Mouse (Mus musculus) E14TG2a.4 (cell line): ENCODE results near the gene Maml3.

Experiments
- H3K27me3 ChIP-seq: 2 replicates; pipeline ENCODE4 v1.6.1; 2014; ENCODE audit warnings: low read length, control low read depth; ENCODE audit not compliant: insufficient read depth
- H3K36me3 ChIP-seq: 2 replicates; pipeline ENCODE4 v1.6.1; 2014; ENCODE audit warnings: low read length, control low read depth; ENCODE audit not compliant: insufficient read depth
- H3K4me1 ChIP-seq: replicated peaks from 2 replicates; pipeline ENCODE4 v1.6.1; 2014; ENCODE audit warnings: low read depth, low read length, control low read depth
- H3K4me3 ChIP-seq: replicated peaks from 2 replicates; pipeline ENCODE4 v1.5.1; 2014; ENCODE audit warnings: mild to moderate bottlenecking, low read length
- H3K9me3 ChIP-seq: 2 replicates; pipeline ENCODE4 v1.6.1; 2014; ENCODE audit warnings: low read length, control low read depth
- CTCF ChIP-seq: conservative IDR thresholded peaks from 2 replicates; pipeline ENCODE4 v1.5.1; 2014; ENCODE audit warnings: low read length
- NANOG ChIP-seq: IDR thresholded peaks from 2 replicates; pipeline ENCODE4 v1.6.1; 2014; ENCODE audit warnings: borderline replicate concordance, low read length, mixed read lengths
- POU5F1 ChIP-seq: IDR thresholded peaks from 2 replicates; pipeline ENCODE4 v1.6.1; 2014; ENCODE audit warnings: low read length, borderline replicate concordance

Maml3 gene

GRCm38 (mm10) chr3:51866446-51866845 is 238.4 kb downstream of the Maml3 start:
- Histone ChIP-seq H3K4me1 (no peaks in the 10 kb centered on the region), H3K36me3 (no peaks in the 10 kb centered on the region), H3K4me3 (no peak overlapping the region), H3K9me3 (no peaks in the 10 kb centered on the region), H3K27me3 (0 out of 2 replicates have a peak, but pooled peaks cover 5% of the 10 kb centered on the region)
- TF ChIP-seq POU5F1 (no peak), NANOG (no peak), CTCF (no peak)

- Histone ChIP-seq H3K27me3 (peaks cover 9% of the 10 kb centered on the region), H3K4me1 (peaks cover 13% of the 10 kb centered on the region), H3K36me3 (no peaks in the 10 kb centered on the region), H3K4me3 (no peak overlapping the region), H3K9me3 (no peaks in the 10 kb centered on the region)
- TF ChIP-seq NANOG (no peak), CTCF (no peak), POU5F1 (no peak)
These were observed 243.2 kb downstream of the Maml3 start for GRCm38 (mm10) chr3:51861631-51862030.

- H3K36me3 ChIP-seq: no peaks in the 10 kb centered on the region
- H3K4me1 ChIP-seq: peaks cover 13% of the 10 kb centered on the region
- TF ChIP-seq POU5F1 (no peak), CTCF (no peak), NANOG (no peak)
- H3K27me3 ChIP-seq: peaks cover 20% of the 10 kb centered on the region
- H3K9me3 ChIP-seq: no peaks in the 10 kb centered on the region
- no peak overlapping the region for H3K4me3 ChIP-seq
These were observed 244.4 kb downstream of the Maml3 start for GRCm38 (mm10) chr3:51860458-51860857.

GRCm38 (mm10) chr3:51859208-51859607 is 245.7 kb downstream of the Maml3 start:
- TF ChIP-seq NANOG: no peak
- TF ChIP-seq POU5F1: no peak
- Histone ChIP-seq H3K4me3 (no peak overlapping the region), H3K36me3 (no peaks in the 10 kb centered on the region), H3K9me3 (no peaks in the 10 kb centered on the region), H3K27me3 (peaks cover 24% of the 10 kb centered on the region), H3K4me1 (peaks cover 13% of the 10 kb centered on the region)

GRCm38 (mm10) chr3:51854152-51854551 is 250.7 kb downstream of the Maml3 start:
- H3K4me3 ChIP-seq: no peak overlapping the region
- no peaks in the 10 kb centered on the region for H3K36me3 ChIP-seq
- no peaks in the 10 kb centered on the region for H3K9me3 ChIP-seq
- TF ChIP-seq NANOG (no peak), CTCF (no peak), POU5F1 (no peak)
- 0 out of 2 replicates have a peak, but pooled peaks cover 3% of the 10 kb centered on the region for H3K4me1 ChIP-seq
- peaks cover 19% of the 10 kb centered on the region for H3K27me3 ChIP-seq

GRCm38 (mm10) chr3:51853610-51854009 is 251.3 kb downstream of the Maml3 start:
- H3K27me3 ChIP-seq: peaks cover 19% of the 10 kb centered on the region
- 0 out of 2 replicates have a peak, but pooled peaks cover 3% of the 10 kb centered on the region for H3K4me1 ChIP-seq
- no peak overlapping the region for H3K4me3 ChIP-seq
- TF ChIP-seq NANOG (no peak), POU5F1 (no peak), CTCF (no peak)
- no peaks in the 10 kb centered on the region for H3K9me3 ChIP-seq
- H3K36me3 ChIP-seq: no peaks in the 10 kb centered on the region

GRCm38 (mm10) chr3:51852692-51853091 is 252.2 kb downstream of the Maml3 start:
- H3K27me3 ChIP-seq: peaks cover 19% of the 10 kb centered on the region
- TF ChIP-seq POU5F1: no peak
- no peak for TF ChIP-seq NANOG
- peak; percentile 44 for TF ChIP-seq CTCF
- H3K36me3 ChIP-seq: no peaks in the 10 kb centered on the region
- no peak overlapping the region for H3K4me3 ChIP-seq
- H3K9me3 ChIP-seq: no peaks in the 10 kb centered on the region
- 0 out of 2 replicates have a peak, but pooled peaks cover 3% of the 10 kb centered on the region for H3K4me1 ChIP-seq

- 0 out of 2 replicates have a peak, but pooled peaks cover 3% of the 10 kb centered on the region for H3K4me1 ChIP-seq
- no peaks in the 10 kb centered on the region for H3K36me3 ChIP-seq
- TF ChIP-seq POU5F1: no peak
- TF ChIP-seq CTCF: no peak
- no peak for TF ChIP-seq NANOG
- no peak overlapping the region for H3K4me3 ChIP-seq
- H3K9me3 ChIP-seq: no peaks in the 10 kb centered on the region
- H3K27me3 ChIP-seq: peaks cover 14% of the 10 kb centered on the region
These were observed 253.3 kb downstream of the Maml3 start for GRCm38 (mm10) chr3:51851596-51851995.

- Histone ChIP-seq H3K4me3 (no peak overlapping the region), H3K27me3 (no peaks in the 10 kb centered on the region), H3K4me1 (0 out of 2 replicates have a peak, but pooled peaks cover 3% of the 10 kb centered on the region), H3K9me3 (no peaks in the 10 kb centered on the region), H3K36me3 (no peaks in the 10 kb centered on the region)
- TF ChIP-seq POU5F1: no peak
- no peak for TF ChIP-seq NANOG
- no peak for TF ChIP-seq CTCF
These were observed 255.4 kb downstream of the Maml3 start for GRCm38 (mm10) chr3:51849462-51849861.

GRCm38 (mm10) chr3:51847262-51847661 is 257.6 kb downstream of the Maml3 start:
- no peak overlapping the region for H3K4me3 ChIP-seq
- no peaks in the 10 kb centered on the region for H3K9me3 ChIP-seq
- no peak for TF ChIP-seq CTCF
- no peak for TF ChIP-seq POU5F1
- no peak for TF ChIP-seq NANOG
- H3K4me1 ChIP-seq: peaks cover 5% of the 10 kb centered on the region; the same call in 1 of the 2 replicates
- no peaks in the 10 kb centered on the region for H3K36me3 ChIP-seq
- H3K27me3 ChIP-seq: no peaks in the 10 kb centered on the region
